Mouse (Mus musculus): ENCODE data around the gene 6030468B19Rik. TPM values are rescaled to one million over a fixed set of nuclear protein-coding genes. Genes with fewer than 3 reads are reported as not detected.

The 6030468B19Rik gene
- total and polyA plus RNA-seq, 3 experiments = 2.7 to 5.1 TPM; not detected in 1

GRCm38 (mm10) chr11:117764319-117764718, 33.1 kb upstream of the 6030468B19Rik start:
- Histone ChIP-seq H3K9me3 (replicated peaks; ENCODE audit: insufficient read depth, low read length) (no peaks in the 10 kb centered on the region), H3K79me2 (ENCODE audit: control insufficient read depth, insufficient read depth, low read length, poor library complexity) (no peaks in the 10 kb centered on the region), H3K36me3 (ENCODE audit: control insufficient read depth in 1 of 2, insufficient read depth in 2 of 2, low read length in 2 of 2) (no peaks in the 10 kb centered on the region), H3K27me3 (ENCODE audit: control insufficient read depth in 1 of 2, insufficient read depth in 2 of 2, low read length in 2 of 2) (no peaks in the 10 kb centered on the region), H3K27ac (ENCODE audit: control insufficient read depth, low read depth, low read length) (no peak overlapping the region), H3K4me3 (ENCODE audit: control insufficient read depth in 1 of 2, insufficient read depth in 1 of 2, low read depth in 2 of 2, low read length in 2 of 2) (no peak overlapping the region), H3K9ac (ENCODE audit: control insufficient read depth, low read depth, low read length, poor library complexity, severe bottlenecking) (no peak overlapping the region), H3K4me1 (ENCODE audit: control insufficient read depth in 1 of 2, insufficient read depth in 2 of 2, low read length in 2 of 2) (no peaks in the 10 kb centered on the region)
- no peak for DNase-seq (ENCODE audit: low read depth, low spot score)
- TF ChIP-seq ZNF384 (IDR thresholded peaks at IDR 0.05; ENCODE audit: low read depth, low read length) (no peak), MAFK (IDR thresholded peaks at IDR 0.05; ENCODE audit: borderline replicate concordance, low read depth, low read length) (no peak), POLR2AphosphoS5 (IDR thresholded peaks at IDR 0.05; ENCODE audit: borderline replicate concordance, low read depth, low read length) (peak; percentile 51; the same call in 1 of the 2 replicates), CHD1 (IDR thresholded peaks at IDR 0.05; ENCODE audit: low read depth, low read length) (no peak), POLR2A (IDR thresholded peaks at IDR 0.05; ENCODE audit: control insufficient read depth in 1 of 2, insufficient read depth in 1 of 2, low read depth in 1 of 2, low read length in 2 of 2, poor library complexity in 1 of 2) (no peak)

GRCm38 (mm10) chr11:117765361-117765760, 32.1 kb upstream of the 6030468B19Rik start:
- H3K9me3 ChIP-seq (replicated peaks; ENCODE audit: insufficient read depth, low read length) = no peaks in the 10 kb centered on the region
- H3K36me3 ChIP-seq (ENCODE audit: control insufficient read depth in 1 of 2, insufficient read depth in 2 of 2, low read length in 2 of 2) = no peaks in the 10 kb centered on the region
- no peak overlapping the region for H3K27ac ChIP-seq (ENCODE audit: control insufficient read depth, low read depth, low read length)
- no peak for DNase-seq (ENCODE audit: low read depth, low spot score)
- no peaks in the 10 kb centered on the region for H3K79me2 ChIP-seq (ENCODE audit: control insufficient read depth, insufficient read depth, low read length, poor library complexity)
- no peak overlapping the region for H3K9ac ChIP-seq (ENCODE audit: control insufficient read depth, low read depth, low read length, poor library complexity, severe bottlenecking)
- H3K4me3 ChIP-seq (ENCODE audit: control insufficient read depth in 1 of 2, insufficient read depth in 1 of 2, low read depth in 2 of 2, low read length in 2 of 2) = no peak overlapping the region
- TF ChIP-seq USF1 (IDR thresholded peaks at IDR 0.05; ENCODE audit: low read depth, low read length) (no peak), HCFC1 (IDR thresholded peaks at IDR 0.05; ENCODE audit: low read depth, low read length) (no peak), KAT2A (conservative IDR thresholded peaks at IDR 0.05; ENCODE audit: low read depth, low read length) (no peak), TCF12 (IDR thresholded peaks at IDR 0.05; ENCODE audit: low read depth, low read length) (no peak), ETS1 (IDR thresholded peaks at IDR 0.05; ENCODE audit: low read depth, low read length) (no peak), MAFK (IDR thresholded peaks at IDR 0.05; ENCODE audit: borderline replicate concordance, low read depth, low read length) (no peak), POLR2A (IDR thresholded peaks at IDR 0.05; ENCODE audit: control insufficient read depth in 1 of 2, insufficient read depth in 1 of 2, low read depth in 1 of 2, low read length in 2 of 2, poor library complexity in 1 of 2) (no peak; a peak in 1 of 4 replicates), GATA1 (IDR thresholded peaks at IDR 0.05; ENCODE audit: low read depth, low read length) (no peak), ZC3H11A (IDR thresholded peaks at IDR 0.05; ENCODE audit: low read depth, low read length) (no peak), TAL1 (IDR thresholded peaks at IDR 0.05; ENCODE audit: low read length) (no peak)
- H3K4me1 ChIP-seq (ENCODE audit: control insufficient read depth in 1 of 2, insufficient read depth in 2 of 2, low read length in 2 of 2) = no peaks in the 10 kb centered on the region
- H3K27me3 ChIP-seq (ENCODE audit: control insufficient read depth in 1 of 2, insufficient read depth in 2 of 2, low read length in 2 of 2) = no peaks in the 10 kb centered on the region

GRCm38 (mm10) chr11:117766275-117766674, 31.2 kb upstream of the 6030468B19Rik start:
- Histone ChIP-seq H3K27me3 (ENCODE audit: control insufficient read depth in 1 of 2, insufficient read depth in 2 of 2, low read length in 2 of 2) (no peaks in the 10 kb centered on the region), H3K79me2 (ENCODE audit: control insufficient read depth, insufficient read depth, low read length, poor library complexity) (no peaks in the 10 kb centered on the region), H3K4me3 (ENCODE audit: control insufficient read depth in 1 of 2, insufficient read depth in 1 of 2, low read depth in 2 of 2, low read length in 2 of 2) (no peak overlapping the region), H3K27ac (ENCODE audit: control insufficient read depth, low read depth, low read length) (no peak overlapping the region), H3K9me3 (replicated peaks; ENCODE audit: insufficient read depth, low read length) (no peaks in the 10 kb centered on the region), H3K4me1 (ENCODE audit: control insufficient read depth in 1 of 2, insufficient read depth in 2 of 2, low read length in 2 of 2) (no peaks in the 10 kb centered on the region), H3K9ac (ENCODE audit: control insufficient read depth, low read depth, low read length, poor library complexity, severe bottlenecking) (no peak overlapping the region), H3K36me3 (ENCODE audit: control insufficient read depth in 1 of 2, insufficient read depth in 2 of 2, low read length in 2 of 2) (no peaks in the 10 kb centered on the region)
- DNase-seq (ENCODE audit: low read depth, low spot score) = no peak
- no peak for TF ChIP-seq CHD1 (IDR thresholded peaks at IDR 0.05; ENCODE audit: low read depth, low read length)
- TF ChIP-seq MEF2A (IDR thresholded peaks at IDR 0.05; ENCODE audit: extremely low read depth, insufficient replicate concordance, low read depth, low read length, poor library complexity, severe bottlenecking) = no peak
- no peak for TF ChIP-seq POLR2AphosphoS5 (IDR thresholded peaks at IDR 0.05; ENCODE audit: borderline replicate concordance, low read depth, low read length)
- no peak for TF ChIP-seq ZMIZ1 (IDR thresholded peaks at IDR 0.05; ENCODE audit: low read depth, low read length)
- no peak for TF ChIP-seq NELFE (IDR thresholded peaks at IDR 0.05; ENCODE audit: low read depth, low read length)
- TF ChIP-seq JUND (IDR thresholded peaks at IDR 0.05; ENCODE audit: low read depth, low read length) = no peak
- no peak; the same call in 1 of the 2 replicates for TF ChIP-seq POLR2AphosphoS2 (IDR thresholded peaks at IDR 0.05; ENCODE audit: low read length)
- TF ChIP-seq HCFC1 (IDR thresholded peaks at IDR 0.05; ENCODE audit: low read depth, low read length) = no peak

All from MEL (cell line).